11 mouse cellular contexts compared by ENCODE assay signal in genomic region chr17:4516846-4517245, GRCm38 (mm10).
DNase-seq lines count a peak whose midpoint lies in the region; ATAC-seq and TF ChIP-seq lines count a peak whose summit lies in the region.
"Had no signal": no experiment of that assay in that cellular context is flagged by ENCODE, and none has a peak within 500 bp of the region (broad histone marks: within the 10 kb centered on the region; RNA-seq: fewer than 3 reads in every experiment).

No protein-coding gene starts in this region.

- H3K9ac ChIP-seq in midbrain, postnatal 0 days (replicated peaks; ENCODE audit: low read length, poor library complexity, severe bottlenecking) = no peak overlapping the region
- no peak overlapping the region for H3K9ac ChIP-seq in midbrain, embryonic 15.5 days
- H3K9ac ChIP-seq: liver, embryonic 14.5 days; neural tube, embryonic 15.5 days had no signal

- H3K36me3 ChIP-seq in midbrain, postnatal 0 days (ENCODE audit: insufficient read depth, low read length) = no peaks in the 10 kb centered on the region
- no peaks in the 10 kb centered on the region for H3K36me3 ChIP-seq in midbrain, embryonic 15.5 days (replicated peaks)
- H3K36me3 ChIP-seq: neural tube, embryonic 15.5 days had no signal

- no peak for TF ChIP-seq CTCF in gastrocnemius, adult 2 months (IDR thresholded peaks at IDR 0.05)
- no peak for TF ChIP-seq CTCF in midbrain, postnatal 0 days (IDR thresholded peaks at IDR 0.05)

- no peak for ATAC-seq in midbrain, postnatal 0 days (ENCODE audit: low FRiP score)
- no peak for ATAC-seq in midbrain, embryonic 15.5 days (replicated peaks)

- no peaks in the 10 kb centered on the region for H3K9me3 ChIP-seq in midbrain, postnatal 0 days (ENCODE audit: low read length)
- H3K9me3 ChIP-seq in midbrain, embryonic 15.5 days = no peaks in the 10 kb centered on the region
- H3K9me3 ChIP-seq: megakaryocyte, embryonic 14.5 days; neural tube, embryonic 15.5 days had no signal

- WGBS in midbrain, postnatal 0 days = 40% methylated on average over 3 of the region's 3 CpGs
- WGBS in midbrain, embryonic 15.5 days = 52% methylated on average over 3 of the region's 3 CpGs

- H3K4me1 ChIP-seq in midbrain, postnatal 0 days (ENCODE audit: insufficient read depth, low read length) = peaks cover 3% of the 10 kb centered on the region; the same call in 1 of the 2 replicates
- peaks cover 8% of the 10 kb centered on the region; the same call in 1 of the 2 replicates for H3K4me1 ChIP-seq in midbrain, embryonic 15.5 days

- H3K27ac ChIP-seq in gastrocnemius, adult 2 months = peak overlapping the region; percentile 35; the same call in 1 of the 2 replicates
- H3K27ac ChIP-seq in midbrain, postnatal 0 days (ENCODE audit: low read depth, low read length) = no peak overlapping the region
- no peak overlapping the region for H3K27ac ChIP-seq in midbrain, embryonic 15.5 days
- H3K27ac ChIP-seq: liver, embryonic 14.5 days; neural tube, embryonic 15.5 days had no signal

- intact Hi-C loops in gastrocnemius, adult 2 months (cut with DNase I) = no loop called here

- H3K4me2 ChIP-seq in midbrain, postnatal 0 days (ENCODE audit: low read depth, low read length, poor library complexity, severe bottlenecking) = no peak overlapping the region
- H3K4me2 ChIP-seq in midbrain, embryonic 15.5 days = no peak overlapping the region
- H3K4me2 ChIP-seq: neural tube, embryonic 15.5 days had no signal

- DNase-seq in adrenal gland, adult 2 months = peak; percentile 26
- DNase-seq in adrenal gland, postnatal 4 days (ENCODE audit: low spot score in 2 of 2) = no peak
- DNase-seq in gastrocnemius, adult 2 months = peak; percentile 60
- DNase-seq in gastrocnemius, postnatal 10 days = no peak
- peak; percentile 73 for DNase-seq in midbrain, postnatal 0 days (ENCODE audit: low spot score)
- peak; percentile 60 for DNase-seq in telencephalon, adult 2 months (ENCODE audit: low read depth, low spot score)
- no peak for DNase-seq in yolk sac, embryonic 10.5 days (ENCODE audit: low spot score)

- H3K4me3 ChIP-seq in gastrocnemius, adult 2 months = no peak overlapping the region
- no peak overlapping the region for H3K4me3 ChIP-seq in midbrain, postnatal 0 days (ENCODE audit: low read depth, low read length)
- H3K4me3 ChIP-seq in midbrain, embryonic 15.5 days = no peak overlapping the region
- H3K4me3 ChIP-seq: megakaryocyte, embryonic 14.5 days; neural tube, embryonic 15.5 days had no signal

- H3K27me3 ChIP-seq in midbrain, postnatal 0 days (ENCODE audit: insufficient read depth, low read length) = no peaks in the 10 kb centered on the region
- H3K27me3 ChIP-seq in midbrain, embryonic 15.5 days (replicated peaks) = no peaks in the 10 kb centered on the region
- H3K27me3 ChIP-seq: megakaryocyte, embryonic 14.5 days; neural tube, embryonic 15.5 days had no signal

Comparison
In these comparisons a context has a peak if more than half of its experiments do, and no peak if none do; other contexts are left out.
1. DNase-seq: peak in adrenal gland, adult 2 months (single experiment), gastrocnemius, adult 2 months (single experiment), midbrain, postnatal 0 days (single experiment) and telencephalon, adult 2 months (single experiment); none in adrenal gland, postnatal 4 days (0 of 2), gastrocnemius, postnatal 10 days (single experiment) and yolk sac, embryonic 10.5 days (single experiment).